Mouse (Mus musculus): ENCODE results near the gene Nedd4. TPM values are rescaled to one million over a fixed set of nuclear protein-coding genes. Genes with fewer than 3 reads are reported as not detected.

The Nedd4 gene
- polyA plus RNA-seq, 1 experiment from 2014 or later = 815 TPM

- H3K9ac ChIP-seq (ENCODE audit: low read length) = no peak overlapping the region
- DNase-seq (ENCODE audit: low spot score) (peak; percentile 73), ATAC-seq (ENCODE audit: insufficient number of reproducible peaks, low FRiP score, low TSS enrichment, low read depth) (peak; percentile 60)
- no peak overlapping the region for H3K27ac ChIP-seq (replicated peaks; ENCODE audit: low read depth, low read length)
- no peaks in the 10 kb centered on the region for H3K9me3 ChIP-seq (ENCODE audit: control insufficient read depth, low read length)
- peaks cover 16% of the 10 kb centered on the region for H3K4me1 ChIP-seq (ENCODE audit: control insufficient read depth, insufficient read depth, low read length)
- H3K27me3 ChIP-seq (ENCODE audit: control insufficient read depth, insufficient read depth, low read length) = no peaks in the 10 kb centered on the region
- WGBS = 4% methylated on average over 3 of the region's 3 CpGs
- no peak overlapping the region for H3K4me2 ChIP-seq (ENCODE audit: low read depth, severe bottlenecking)
- no peaks in the 10 kb centered on the region for H3K36me3 ChIP-seq (ENCODE audit: control insufficient read depth, insufficient read depth, low read length)
- no peak overlapping the region for H3K4me3 ChIP-seq (ENCODE audit: low read depth, low read length)
Measured at GRCm38 (mm10) chr9:72763050-72763718, 101.0 kb downstream of the Nedd4 start.

GRCm38 (mm10) chr9:72766789-72767349, 104.7 kb downstream of the Nedd4 start:
- DNase-seq (ENCODE audit: low spot score) (peak; percentile 97), ATAC-seq (ENCODE audit: insufficient number of reproducible peaks, low FRiP score, low TSS enrichment, low read depth) (peak; percentile 20; the same call in 1 of the 2 replicates)
- Histone ChIP-seq H3K4me3 (ENCODE audit: low read depth, low read length) (peak overlapping the region; percentile 15), H3K27ac (replicated peaks; ENCODE audit: low read depth, low read length) (no peak overlapping the region; the same call in 1 of the 2 replicates), H3K27me3 (ENCODE audit: control insufficient read depth, insufficient read depth, low read length) (no peaks in the 10 kb centered on the region), H3K9me3 (ENCODE audit: control insufficient read depth, low read length) (no peaks in the 10 kb centered on the region), H3K9ac (ENCODE audit: low read length) (peak overlapping the region; percentile 46), H3K36me3 (ENCODE audit: control insufficient read depth, insufficient read depth, low read length) (no peaks in the 10 kb centered on the region), H3K4me1 (ENCODE audit: control insufficient read depth, insufficient read depth, low read length) (peaks cover 8% of the 10 kb centered on the region; the same call in 1 of the 2 replicates), H3K4me2 (ENCODE audit: low read depth, severe bottlenecking) (peak overlapping the region; percentile 43)
- under 1% methylated on average over 17 of the region's 17 CpGs for WGBS

- no peak for ATAC-seq (ENCODE audit: insufficient number of reproducible peaks, low FRiP score, low TSS enrichment, low read depth)
- H3K9ac ChIP-seq (ENCODE audit: low read length) = no peak overlapping the region
- no peaks in the 10 kb centered on the region for H3K36me3 ChIP-seq (ENCODE audit: control insufficient read depth, insufficient read depth, low read length)
- no peak overlapping the region for H3K27ac ChIP-seq (replicated peaks; ENCODE audit: low read depth, low read length)
- no peak overlapping the region for H3K4me3 ChIP-seq (ENCODE audit: low read depth, low read length)
- WGBS = 87% methylated on average over 4 of the region's 4 CpGs
- H3K27me3 ChIP-seq (ENCODE audit: control insufficient read depth, insufficient read depth, low read length) = no peaks in the 10 kb centered on the region
- no peaks in the 10 kb centered on the region for H3K9me3 ChIP-seq (ENCODE audit: control insufficient read depth, low read length)
- DNase-seq (ENCODE audit: low spot score) = no peak
- 0 out of 2 replicates have a peak, but pooled peaks cover 3% of the 10 kb centered on the region for H3K4me1 ChIP-seq (ENCODE audit: control insufficient read depth, insufficient read depth, low read length)
- no peak overlapping the region for H3K4me2 ChIP-seq (ENCODE audit: low read depth, severe bottlenecking)
Measured at GRCm38 (mm10) chr9:72775022-72775421, 112.9 kb downstream of the Nedd4 start.

- ATAC-seq (ENCODE audit: insufficient number of reproducible peaks, low FRiP score, low TSS enrichment, low read depth) (no peak), DNase-seq (ENCODE audit: low spot score) (no peak)
- H3K36me3 ChIP-seq (ENCODE audit: control insufficient read depth, insufficient read depth, low read length) = no peaks in the 10 kb centered on the region
- no peak overlapping the region for H3K4me3 ChIP-seq (ENCODE audit: low read depth, low read length)
- WGBS = 40% methylated on average over 11 of the region's 11 CpGs
- no peak overlapping the region for H3K9ac ChIP-seq (ENCODE audit: low read length)
- no peaks in the 10 kb centered on the region for H3K9me3 ChIP-seq (ENCODE audit: control insufficient read depth, low read length)
- peaks cover 5% of the 10 kb centered on the region; the same call in 1 of the 2 replicates for H3K27me3 ChIP-seq (ENCODE audit: control insufficient read depth, insufficient read depth, low read length)
- H3K4me1 ChIP-seq (ENCODE audit: control insufficient read depth, insufficient read depth, low read length) = peaks cover 17% of the 10 kb centered on the region
- no peak overlapping the region for H3K4me2 ChIP-seq (ENCODE audit: low read depth, severe bottlenecking)
- H3K27ac ChIP-seq (replicated peaks; ENCODE audit: low read depth, low read length) = no peak overlapping the region
Measured at GRCm38 (mm10) chr9:72779004-72779403, 116.9 kb downstream of the Nedd4 start.

DNA sequence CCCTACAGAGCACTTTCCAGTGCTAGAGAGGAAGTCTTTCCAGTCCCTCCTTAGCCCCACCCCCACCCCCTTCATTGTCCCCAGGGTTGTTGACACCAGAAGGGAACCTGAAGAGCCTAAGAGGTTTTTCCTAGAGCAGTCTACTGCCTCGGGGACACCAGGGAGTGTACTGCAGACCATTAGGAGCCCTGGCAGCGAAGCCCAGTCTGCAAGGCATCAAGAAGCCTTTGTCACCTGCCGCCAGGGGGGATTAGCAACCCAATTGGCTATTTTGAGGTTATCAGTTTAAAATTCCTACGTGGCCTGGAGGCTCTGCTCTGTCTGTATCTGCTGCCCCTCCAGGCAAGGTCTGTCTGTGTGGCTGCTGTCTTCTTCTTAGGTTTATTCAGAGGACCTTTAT, 117.6 kb downstream of the Nedd4 start:
- H3K27me3 ChIP-seq (ENCODE audit: control insufficient read depth, insufficient read depth, low read length) = peaks cover 5% of the 10 kb centered on the region; the same call in 1 of the 2 replicates
- H3K4me1 ChIP-seq (ENCODE audit: control insufficient read depth, insufficient read depth, low read length) = peaks cover 17% of the 10 kb centered on the region
- no peak overlapping the region for H3K9ac ChIP-seq (ENCODE audit: low read length)
- no peaks in the 10 kb centered on the region for H3K9me3 ChIP-seq (ENCODE audit: control insufficient read depth, low read length)
- 5% methylated on average over 4 of the region's 4 CpGs for WGBS
- H3K36me3 ChIP-seq (ENCODE audit: control insufficient read depth, insufficient read depth, low read length) = no peaks in the 10 kb centered on the region
- no peak overlapping the region for H3K4me3 ChIP-seq (ENCODE audit: low read depth, low read length)
- no peak overlapping the region for H3K27ac ChIP-seq (replicated peaks; ENCODE audit: low read depth, low read length)
- ATAC-seq (ENCODE audit: insufficient number of reproducible peaks, low FRiP score, low TSS enrichment, low read depth) (no peak), DNase-seq (ENCODE audit: low spot score) (no peak)
- H3K4me2 ChIP-seq (ENCODE audit: low read depth, severe bottlenecking) = no peak overlapping the region

- no peaks in the 10 kb centered on the region for H3K9me3 ChIP-seq (ENCODE audit: control insufficient read depth, low read length)
- DNase-seq (ENCODE audit: low spot score) (no peak), ATAC-seq (ENCODE audit: insufficient number of reproducible peaks, low FRiP score, low TSS enrichment, low read depth) (no peak)
- peaks cover 5% of the 10 kb centered on the region; the same call in 1 of the 2 replicates for H3K27me3 ChIP-seq (ENCODE audit: control insufficient read depth, insufficient read depth, low read length)
- no peak overlapping the region for H3K27ac ChIP-seq (replicated peaks; ENCODE audit: low read depth, low read length)
- H3K4me3 ChIP-seq (ENCODE audit: low read depth, low read length) = no peak overlapping the region
- H3K4me1 ChIP-seq (ENCODE audit: control insufficient read depth, insufficient read depth, low read length) = peaks cover 17% of the 10 kb centered on the region
- no peaks in the 10 kb centered on the region for H3K36me3 ChIP-seq (ENCODE audit: control insufficient read depth, insufficient read depth, low read length)
- 22% methylated on average over 5 of the region's 5 CpGs for WGBS
- no peak overlapping the region for H3K9ac ChIP-seq (ENCODE audit: low read length)
- H3K4me2 ChIP-seq (ENCODE audit: low read depth, severe bottlenecking) = no peak overlapping the region
Measured at GRCm38 (mm10) chr9:72780694-72781093, 118.5 kb downstream of the Nedd4 start.

- no peaks in the 10 kb centered on the region for H3K9me3 ChIP-seq (ENCODE audit: control insufficient read depth, low read length)
- no peak overlapping the region for H3K4me3 ChIP-seq (ENCODE audit: low read depth, low read length)
- no peak for DNase-seq (ENCODE audit: low spot score)
- H3K4me2 ChIP-seq (ENCODE audit: low read depth, severe bottlenecking) = no peak overlapping the region
- WGBS = 14% methylated on average over 4 of the region's 4 CpGs
- peaks cover 5% of the 10 kb centered on the region; the same call in 1 of the 2 replicates for H3K27me3 ChIP-seq (ENCODE audit: control insufficient read depth, insufficient read depth, low read length)
- no peak for ATAC-seq (ENCODE audit: insufficient number of reproducible peaks, low FRiP score, low TSS enrichment, low read depth)
- no peak overlapping the region for H3K27ac ChIP-seq (replicated peaks; ENCODE audit: low read depth, low read length)
- H3K9ac ChIP-seq (ENCODE audit: low read length) = no peak overlapping the region
- no peaks in the 10 kb centered on the region for H3K36me3 ChIP-seq (ENCODE audit: control insufficient read depth, insufficient read depth, low read length)
- H3K4me1 ChIP-seq (ENCODE audit: control insufficient read depth, insufficient read depth, low read length) = peaks cover 17% of the 10 kb centered on the region
Measured at GRCm38 (mm10) chr9:72781466-72781865, 119.3 kb downstream of the Nedd4 start.

DNA sequence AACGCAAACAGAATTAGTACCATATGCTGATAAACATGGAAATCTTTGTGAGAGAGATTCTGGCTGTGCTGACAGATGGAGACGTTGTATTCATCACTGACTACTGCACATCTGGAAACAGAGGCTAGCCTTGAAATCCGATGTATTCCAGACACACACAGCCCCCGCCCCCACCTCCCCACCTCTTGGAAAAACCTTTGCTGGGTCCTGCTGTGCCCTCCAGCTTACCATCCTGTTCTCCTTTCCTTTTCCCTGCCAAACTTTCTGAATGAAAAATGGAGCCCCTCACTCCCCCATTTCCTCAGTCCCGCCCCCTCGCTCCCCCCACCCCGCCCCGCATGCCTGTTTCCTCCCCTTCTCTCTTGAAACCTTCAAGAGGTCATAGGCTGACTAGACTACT, 120.0 kb downstream of the Nedd4 start:
- H3K4me2 ChIP-seq (ENCODE audit: low read depth, severe bottlenecking) = no peak overlapping the region
- H3K36me3 ChIP-seq (ENCODE audit: control insufficient read depth, insufficient read depth, low read length) = no peaks in the 10 kb centered on the region
- H3K9ac ChIP-seq (ENCODE audit: low read length) = no peak overlapping the region
- no peak overlapping the region for H3K27ac ChIP-seq (replicated peaks; ENCODE audit: low read depth, low read length)
- H3K9me3 ChIP-seq (ENCODE audit: control insufficient read depth, low read length) = no peaks in the 10 kb centered on the region
- peaks cover 5% of the 10 kb centered on the region; the same call in 1 of the 2 replicates for H3K27me3 ChIP-seq (ENCODE audit: control insufficient read depth, insufficient read depth, low read length)
- ATAC-seq (ENCODE audit: insufficient number of reproducible peaks, low FRiP score, low TSS enrichment, low read depth) (peak; percentile 53; the same call in 1 of the 2 replicates), DNase-seq (ENCODE audit: low spot score) (no peak)
- 14% methylated on average over 8 of the region's 8 CpGs for WGBS
- peaks cover 17% of the 10 kb centered on the region for H3K4me1 ChIP-seq (ENCODE audit: control insufficient read depth, insufficient read depth, low read length)
- H3K4me3 ChIP-seq (ENCODE audit: low read depth, low read length) = no peak overlapping the region
